Mouse (Mus musculus) urinary bladder, postnatal 10 days (tissue): ENCODE data around the gene Fibcd1.

Experiments
- DNase-seq: peaks from one replicate; pipeline ENCODE4 v3.0.0; 2022; ENCODE audit warnings: low spot score

Fibcd1 gene

DNA sequence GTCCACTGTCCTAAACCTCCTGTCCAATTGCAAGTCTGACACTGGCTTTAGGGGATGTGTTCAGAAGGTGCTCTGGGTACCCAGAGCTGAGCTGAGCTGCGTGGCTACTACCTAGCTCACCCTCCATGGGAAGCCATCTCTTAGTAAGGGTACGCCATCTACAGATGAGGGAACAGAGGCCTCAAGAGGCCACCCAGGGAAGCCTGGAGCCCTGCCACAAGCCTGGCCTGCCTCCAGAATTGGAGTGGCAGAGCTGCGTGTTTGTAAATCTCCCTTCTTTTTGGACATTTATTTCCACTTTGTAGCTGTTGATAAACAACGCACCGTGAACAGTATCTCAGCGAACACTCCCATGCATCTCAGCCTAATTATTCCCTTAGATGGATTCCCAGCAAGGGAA, 11.4 kb upstream of the Fibcd1 start:
- DNase-seq: no peak

DNA sequence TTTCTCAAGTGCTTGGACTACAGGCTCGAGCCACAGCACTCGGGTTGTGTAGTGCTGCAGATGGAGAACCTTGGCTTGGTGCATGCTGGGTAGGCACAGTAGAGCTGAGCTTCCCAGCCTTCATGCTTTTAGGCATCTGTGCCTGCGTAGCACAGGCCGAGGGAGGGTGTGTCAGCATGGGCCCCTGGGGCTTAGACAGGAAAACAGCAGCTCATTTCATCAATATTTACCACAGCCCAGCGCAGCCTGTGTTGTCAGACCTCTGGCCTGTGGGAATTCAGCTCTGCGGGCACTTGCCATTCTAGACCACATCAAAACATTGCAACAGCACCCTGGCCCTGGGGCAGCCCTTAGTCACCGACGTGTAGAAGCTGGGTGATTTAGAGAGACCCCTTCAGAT, 10.2 kb upstream of the Fibcd1 start:
- DNase-seq: no peak

DNA sequence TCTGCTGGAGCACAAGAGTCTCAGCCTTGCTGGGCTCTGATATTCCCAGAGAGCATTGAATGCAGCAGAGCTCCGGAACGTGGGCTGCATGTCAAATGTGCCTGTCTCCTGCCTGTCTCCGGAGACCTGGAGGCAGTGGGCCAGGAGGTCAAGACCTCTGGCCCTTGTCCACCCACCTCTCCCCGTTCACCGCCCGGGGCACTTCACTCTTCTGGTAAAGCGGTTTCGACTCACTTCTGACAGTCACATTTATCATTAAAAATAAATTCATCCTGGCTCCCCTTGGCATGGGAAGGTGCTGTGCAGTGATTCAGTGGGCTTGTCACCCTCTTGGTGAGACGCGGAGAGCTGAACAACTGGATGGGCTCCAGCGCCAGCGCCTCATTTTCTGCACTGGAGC, 4.3 kb upstream of the Fibcd1 start:
- no peak for DNase-seq

DNA sequence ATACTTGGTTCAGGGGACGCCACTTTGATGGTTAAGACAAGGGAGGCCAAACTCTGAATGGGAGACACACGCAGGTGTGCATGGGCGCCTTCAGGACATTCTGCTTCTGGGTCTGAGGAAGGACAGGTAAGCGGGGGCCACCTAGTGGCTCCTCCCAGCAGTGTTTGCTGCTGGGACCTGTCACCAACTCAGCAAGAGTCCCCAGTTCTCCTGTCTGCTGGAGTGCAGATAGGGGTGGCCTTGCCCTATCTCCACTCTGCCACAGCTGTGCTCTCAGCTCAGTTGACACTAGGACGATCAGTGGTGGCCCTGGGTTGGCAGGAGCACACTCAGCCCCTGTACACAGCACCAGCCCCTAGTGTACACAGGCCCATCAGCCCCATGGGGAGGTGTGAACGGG, 2.1 kb upstream of the Fibcd1 start:
- DNase-seq: no peak

DNA sequence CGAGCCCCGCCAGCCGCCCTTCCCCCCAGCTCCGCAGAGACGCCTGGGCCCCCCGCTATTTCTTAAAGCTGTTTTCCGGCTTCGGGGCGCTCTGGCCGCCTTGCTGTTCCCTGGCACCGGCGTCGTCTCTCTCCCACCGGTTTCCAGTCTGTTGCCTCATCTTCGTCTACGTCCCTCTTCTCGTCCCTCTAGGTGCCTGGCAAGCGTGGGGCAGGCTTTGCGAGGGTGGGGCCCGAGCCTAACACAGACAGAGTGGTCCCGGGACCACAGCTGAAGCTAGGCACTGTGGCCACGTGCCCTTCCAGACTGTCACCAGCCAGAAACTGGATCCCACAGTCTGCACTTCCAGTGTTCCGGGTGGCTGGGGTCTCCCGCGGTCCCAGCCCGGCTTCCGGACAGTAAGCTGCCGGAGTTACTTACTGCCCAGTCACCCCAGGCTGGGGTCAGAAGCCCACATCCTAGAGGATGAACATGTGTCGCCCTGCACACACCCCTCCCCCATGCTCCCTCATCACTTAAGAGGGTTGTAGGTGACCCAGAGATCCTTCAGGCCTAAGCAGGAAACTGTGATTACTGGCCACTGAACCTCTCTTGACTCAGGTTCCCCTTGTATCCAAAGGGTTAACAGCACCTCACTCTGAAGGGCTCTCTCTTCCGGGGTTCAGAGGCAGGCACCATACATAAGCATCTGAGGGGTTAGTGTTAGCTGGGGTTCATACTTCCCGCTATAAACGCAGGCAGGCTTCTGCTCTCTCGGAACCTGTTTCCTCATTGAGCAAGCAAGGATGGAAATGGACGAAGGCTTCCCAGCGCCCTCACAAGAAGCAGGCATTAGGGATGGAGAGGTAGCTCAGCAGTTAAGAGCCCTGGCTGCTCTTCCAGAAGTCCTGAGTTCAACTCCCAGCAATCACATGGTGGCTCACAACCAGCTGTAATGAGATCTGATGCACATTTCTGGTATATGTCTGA, 1.2 kb upstream of the Fibcd1 start:
- no peak for DNase-seq

DNA sequence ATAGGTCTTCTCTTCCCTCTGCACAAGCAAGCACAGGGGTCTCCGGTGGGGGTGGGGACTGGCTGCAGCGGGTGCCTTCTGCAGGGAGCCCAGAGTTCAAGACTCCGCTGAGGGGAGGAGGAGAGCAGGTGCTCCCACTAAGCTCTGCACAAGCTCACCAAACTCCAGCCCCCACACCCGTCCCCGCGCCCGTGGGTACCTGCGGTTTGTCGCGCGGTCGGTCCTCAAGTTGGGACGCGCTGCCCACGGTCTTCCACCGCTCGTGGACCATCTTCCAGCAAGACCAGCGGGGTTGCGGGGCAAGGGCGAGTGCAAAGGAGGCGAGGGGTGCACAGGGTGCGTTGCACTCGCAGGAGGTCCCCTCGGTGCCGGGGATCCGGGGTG, 301 bp downstream of the Fibcd1 start:
- no peak for DNase-seq

DNA sequence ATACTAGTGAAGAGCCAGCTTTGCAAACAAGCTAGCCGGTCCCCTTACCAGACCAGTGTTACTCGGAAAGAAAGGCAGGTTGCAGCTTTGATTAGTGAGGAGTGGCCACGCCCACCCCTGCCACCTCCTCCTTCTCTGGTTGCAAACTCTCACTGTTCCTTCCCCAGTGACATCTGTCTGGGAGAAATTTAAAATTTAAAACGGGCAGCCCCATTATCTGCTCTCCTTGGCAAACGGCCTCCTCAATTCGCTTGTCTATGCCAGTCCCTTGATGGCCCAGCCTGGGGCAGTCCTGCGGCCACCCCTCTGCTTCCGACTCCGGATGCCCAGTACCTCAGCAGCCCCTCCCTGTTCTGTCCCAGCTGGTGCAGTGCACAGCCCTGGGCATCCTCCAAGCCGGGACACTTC, 1.1 kb downstream of the Fibcd1 start:
- no peak for DNase-seq

DNA sequence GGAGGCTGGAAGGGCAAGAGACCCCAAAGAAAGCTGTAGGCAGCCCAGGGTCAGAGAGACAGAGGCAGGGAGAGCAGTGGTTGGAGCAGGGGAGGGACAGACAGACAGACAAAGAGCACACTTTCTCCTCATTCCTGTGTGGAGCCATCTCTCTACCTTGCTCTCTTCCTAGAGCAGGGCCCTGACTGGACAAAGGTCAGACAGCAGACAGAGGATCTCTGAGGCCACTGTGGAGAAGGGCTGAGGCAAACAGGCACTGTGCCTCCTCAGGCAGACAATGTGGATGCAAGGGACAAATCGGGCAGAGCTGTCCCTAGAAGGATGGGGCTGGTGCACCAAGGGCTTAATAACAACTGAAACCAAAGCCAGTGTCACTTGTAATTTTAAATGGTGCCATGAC, 6.9 kb downstream of the Fibcd1 start:
- DNase-seq: no peak

DNA sequence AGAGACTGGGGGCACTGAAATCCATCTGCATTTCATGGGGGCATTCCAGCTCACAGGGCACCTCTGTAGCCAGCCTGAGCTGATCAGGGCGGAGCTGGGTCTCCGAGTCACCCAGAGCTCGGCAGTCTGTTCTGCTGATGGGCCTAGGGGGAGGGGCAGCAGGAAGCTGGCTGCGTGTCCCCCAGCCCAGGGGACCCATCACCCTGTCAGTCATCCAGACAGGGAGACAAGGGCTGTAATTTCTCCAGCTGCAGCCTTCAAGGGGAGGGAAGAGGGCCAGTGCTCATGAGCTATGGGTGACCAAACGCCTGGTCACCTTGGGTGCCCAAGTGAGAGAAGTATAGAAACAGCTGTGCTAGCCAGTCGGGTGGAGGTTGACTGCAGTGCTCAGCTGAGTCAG, 8.8 kb downstream of the Fibcd1 start:
- DNase-seq: no peak

DNA sequence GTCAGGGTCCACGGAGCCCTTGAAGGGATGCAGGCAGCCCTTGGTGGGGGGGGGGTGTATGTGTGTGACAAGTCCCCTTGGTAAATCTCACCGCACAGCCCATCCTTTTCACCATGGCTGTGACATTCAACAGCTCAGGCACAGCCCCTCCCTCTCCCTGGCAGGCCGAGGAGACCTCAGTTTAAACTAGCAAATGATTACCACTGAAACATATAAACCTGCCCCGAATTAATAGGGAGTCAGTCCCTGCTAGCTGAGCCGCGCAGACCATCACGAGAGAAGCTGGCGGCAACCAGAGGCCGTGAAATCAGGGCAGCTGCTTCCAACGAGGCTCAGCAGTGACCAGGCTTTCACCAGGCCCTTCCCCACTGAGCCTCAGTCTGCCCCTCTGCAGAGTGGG, 9.7 kb downstream of the Fibcd1 start:
- no peak for DNase-seq

DNA sequence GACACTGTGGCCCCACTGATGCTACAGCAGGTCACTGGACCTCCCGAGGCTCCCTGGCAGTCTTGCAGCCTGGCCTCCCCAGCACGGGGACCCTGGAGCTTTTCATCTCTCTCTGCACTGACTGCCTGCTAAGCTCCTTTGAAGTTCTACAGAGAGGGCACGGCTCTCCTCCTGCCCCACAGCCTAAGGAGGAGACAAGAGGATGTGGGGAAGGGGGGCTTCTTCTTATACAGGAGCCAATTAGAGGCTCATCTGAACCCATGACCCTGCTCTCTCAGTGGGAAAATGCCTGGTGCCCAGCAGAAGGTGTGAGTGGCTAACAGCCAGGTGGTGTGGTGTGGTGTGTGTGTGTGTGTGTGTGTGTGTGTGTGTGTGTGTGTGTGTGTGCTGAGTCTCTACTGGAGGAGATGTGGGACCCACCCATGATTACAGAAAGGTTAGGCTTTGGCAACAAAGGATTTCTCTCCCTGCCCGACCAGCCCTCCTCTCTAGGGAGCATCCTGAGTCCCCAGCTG, 17.4 kb downstream of the Fibcd1 start:
- DNase-seq: no peak

DNA sequence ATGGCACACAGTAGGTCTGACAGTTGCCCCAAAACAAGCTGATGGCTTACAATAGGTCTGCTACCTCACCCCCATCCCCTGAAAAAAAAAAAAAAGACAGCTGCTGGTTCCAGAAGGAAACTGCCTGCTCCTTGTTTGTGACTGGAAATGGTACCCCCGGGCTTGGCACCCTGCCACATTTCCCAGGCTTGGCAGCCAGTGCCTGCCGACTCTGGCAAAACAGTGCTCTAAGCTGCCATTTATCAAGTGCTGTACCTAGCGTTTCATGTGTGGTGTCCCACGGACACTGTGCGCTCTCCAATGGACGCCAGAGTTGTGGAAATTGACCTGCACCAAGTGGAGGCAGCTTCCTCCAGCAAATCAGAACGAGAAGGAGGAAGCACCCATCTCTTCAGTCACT, 17.9 kb downstream of the Fibcd1 start:
- no peak for DNase-seq

DNA sequence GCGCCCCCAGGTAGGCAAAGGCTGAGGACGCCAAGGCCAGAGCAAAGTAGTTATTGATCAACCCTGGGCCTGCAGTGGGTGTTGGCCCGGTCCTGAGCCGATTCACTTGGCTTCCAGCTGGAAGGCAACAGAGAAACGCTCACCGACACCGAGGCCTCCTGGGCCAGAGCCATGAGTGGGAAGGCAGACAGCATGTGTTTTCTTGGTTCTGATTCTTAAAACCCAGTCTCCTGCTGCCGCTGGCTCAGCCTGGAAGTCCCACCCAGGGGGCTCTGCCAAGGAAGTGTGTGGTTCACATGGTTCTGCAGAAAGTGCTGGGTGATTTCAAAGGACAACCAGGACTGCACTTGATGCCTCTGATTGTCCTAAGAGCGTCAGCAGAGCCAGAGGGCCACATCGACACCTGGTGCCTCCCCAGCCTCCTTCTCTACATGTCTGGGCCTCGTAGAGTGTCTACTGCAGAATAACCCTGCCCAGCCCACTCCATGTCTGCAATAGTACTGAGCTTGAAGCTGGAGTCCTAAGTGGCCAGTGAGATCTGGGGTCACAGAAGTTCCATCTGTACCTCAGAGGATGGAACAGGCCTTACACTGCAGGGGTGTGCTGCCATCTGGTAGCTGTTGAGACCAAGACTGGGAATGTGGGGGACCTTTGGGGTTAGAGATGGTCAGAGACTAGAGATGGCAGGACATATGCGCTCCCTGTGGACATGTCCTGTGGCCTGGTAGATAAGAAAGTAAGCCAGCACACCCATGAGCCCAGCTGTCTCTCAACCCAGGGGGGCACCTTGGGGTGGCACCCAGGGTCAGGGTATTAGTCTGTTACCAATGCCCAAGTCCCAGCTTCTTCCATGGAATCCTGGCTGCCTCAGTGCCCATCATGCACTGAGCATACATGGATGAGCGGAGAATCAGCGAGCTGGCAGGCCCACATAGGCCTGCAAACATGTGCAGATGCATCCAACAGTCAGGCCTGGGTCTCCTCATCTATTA, 19.4 kb downstream of the Fibcd1 start:
- DNase-seq: no peak

DNA sequence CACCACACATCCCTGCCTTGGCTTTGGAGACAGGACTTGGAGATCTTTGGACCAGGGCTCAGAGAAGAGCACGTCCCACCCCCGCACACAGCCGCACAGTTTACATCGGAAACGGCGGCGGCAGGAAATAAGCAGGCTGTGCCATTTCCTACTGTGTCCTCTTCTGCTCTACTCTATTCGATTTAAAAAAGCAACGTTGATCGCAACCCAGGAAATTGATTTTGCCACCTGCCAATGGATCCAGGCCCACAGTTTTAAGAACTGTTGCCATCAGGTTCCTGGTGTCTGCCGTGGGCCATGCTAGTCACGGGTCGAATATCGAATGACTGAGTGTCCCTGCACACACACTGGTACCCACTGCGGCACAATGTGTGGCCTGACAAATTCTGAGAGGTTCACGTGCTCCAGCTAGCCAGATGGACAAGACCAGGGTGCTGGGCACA, 20.3 kb downstream of the Fibcd1 start:
- no peak for DNase-seq

DNA sequence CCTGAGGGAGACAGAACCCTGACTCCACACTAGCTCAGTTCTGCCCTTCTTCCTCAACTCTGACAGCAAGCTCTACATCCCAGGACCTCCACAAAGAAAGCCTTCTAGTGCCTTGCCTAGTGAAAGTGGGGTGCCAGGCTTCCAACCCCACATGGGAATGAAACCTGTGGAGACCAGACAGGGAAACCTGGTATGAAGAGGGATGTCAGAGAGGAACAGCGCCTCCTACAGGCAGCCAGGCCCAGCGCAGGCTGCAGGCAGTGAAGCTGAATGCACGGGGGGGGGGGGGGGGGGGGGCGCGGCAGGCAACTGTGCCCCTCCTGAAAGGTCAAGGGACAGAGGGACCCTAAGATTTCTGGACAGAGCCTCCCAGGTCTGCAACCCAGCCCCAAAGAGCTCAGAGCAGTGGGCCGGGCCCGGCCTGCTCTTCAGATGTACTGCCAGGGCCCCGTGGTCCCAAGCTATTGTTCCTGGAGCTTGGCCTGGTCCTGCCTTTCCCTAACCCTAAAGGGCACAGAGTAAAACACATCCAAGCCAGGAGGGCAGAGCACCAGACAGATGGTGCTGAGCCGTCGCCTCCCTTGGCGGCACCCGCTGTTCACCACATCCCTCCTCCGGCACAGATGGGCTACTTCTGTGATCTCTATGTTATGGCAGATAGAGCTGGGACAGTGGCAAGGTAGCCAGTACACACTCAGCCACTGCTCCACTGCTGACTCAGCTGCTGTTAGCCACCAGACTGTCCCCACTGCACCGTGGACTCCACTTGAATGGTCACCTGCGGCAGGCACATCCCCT, 21.7 kb downstream of the Fibcd1 start:
- DNase-seq: no peak

DNA sequence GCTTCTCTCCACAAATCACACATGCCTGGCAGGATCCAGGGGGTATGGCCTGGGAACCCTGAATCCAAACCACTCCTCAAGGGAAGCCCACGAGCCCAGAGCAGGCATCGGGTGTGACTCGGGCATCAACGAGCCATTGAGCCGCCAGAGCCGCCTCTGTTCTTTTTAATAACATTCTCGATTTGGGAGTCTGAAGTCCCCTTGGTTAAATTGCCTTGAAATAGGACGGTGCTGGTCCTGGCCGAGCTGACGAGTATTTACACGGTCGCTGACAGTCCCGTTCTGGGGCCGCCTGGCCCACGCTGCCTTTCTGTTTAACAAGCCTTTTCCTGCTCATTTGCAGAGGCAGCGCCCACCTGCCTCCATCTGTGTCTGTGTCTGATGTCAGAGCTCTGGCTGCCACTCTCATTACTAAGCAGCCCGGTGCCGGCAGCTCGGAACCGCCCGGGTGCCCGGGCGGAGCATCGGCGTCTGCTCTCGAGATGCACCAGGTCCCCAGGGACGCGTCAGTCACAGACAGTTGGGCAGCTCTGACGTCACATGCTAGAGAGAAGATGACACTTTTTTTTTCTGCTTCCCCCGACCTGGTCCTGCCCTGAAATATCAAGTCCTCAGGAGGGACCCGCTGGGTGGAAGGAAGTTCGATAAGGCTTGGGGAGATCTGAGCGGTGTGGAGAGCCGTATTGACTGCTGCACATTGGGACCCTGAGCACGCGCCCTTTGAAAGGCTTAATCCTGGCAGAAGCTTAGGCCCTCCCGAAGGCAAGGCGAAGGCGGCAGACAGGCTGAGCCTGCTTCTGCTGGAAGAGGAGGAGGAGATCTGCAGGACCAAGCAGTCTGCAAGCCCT, 23.1 kb downstream of the Fibcd1 start:
- no peak for DNase-seq

DNA sequence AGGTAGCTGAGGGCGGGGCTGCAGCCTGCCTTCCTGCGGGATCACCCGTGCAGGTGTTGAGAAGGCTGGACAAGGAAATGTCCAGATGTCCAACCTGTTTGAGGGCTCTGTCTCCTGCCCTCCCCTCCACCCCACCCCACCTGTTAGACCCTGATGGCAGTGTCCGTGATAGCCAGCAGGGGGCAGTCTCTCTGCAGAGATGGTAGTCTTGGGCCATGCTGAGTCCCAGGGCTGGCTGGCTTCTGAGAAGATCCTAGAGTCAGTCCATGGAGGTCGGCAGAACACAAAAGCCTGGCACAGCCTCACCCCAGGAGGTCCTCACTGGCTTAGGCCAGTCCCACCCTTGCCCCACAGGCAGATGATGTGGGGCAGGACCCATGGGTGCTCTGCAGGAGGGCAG, 30.4 kb downstream of the Fibcd1 start:
- no peak for DNase-seq

DNA sequence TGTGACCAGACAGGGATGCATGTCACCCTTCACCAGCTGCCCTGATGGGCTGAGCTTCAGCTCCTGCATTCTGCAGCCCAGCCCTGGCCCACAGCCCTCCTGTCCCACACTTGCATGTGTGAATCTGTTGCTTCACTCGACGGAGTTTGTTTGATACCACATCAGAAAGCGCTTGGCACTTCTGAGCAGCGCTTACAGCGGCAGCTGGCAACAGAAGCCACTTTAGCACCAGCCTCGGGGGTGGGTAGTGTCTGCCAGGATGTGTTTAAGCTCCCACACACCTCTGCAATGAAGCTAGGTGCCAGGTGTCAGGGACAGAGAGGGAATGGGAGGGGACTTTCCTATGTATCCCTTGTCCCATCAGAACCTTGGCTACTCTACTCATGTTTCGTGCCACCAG, 31.1 kb downstream of the Fibcd1 start:
- no peak for DNase-seq

DNA sequence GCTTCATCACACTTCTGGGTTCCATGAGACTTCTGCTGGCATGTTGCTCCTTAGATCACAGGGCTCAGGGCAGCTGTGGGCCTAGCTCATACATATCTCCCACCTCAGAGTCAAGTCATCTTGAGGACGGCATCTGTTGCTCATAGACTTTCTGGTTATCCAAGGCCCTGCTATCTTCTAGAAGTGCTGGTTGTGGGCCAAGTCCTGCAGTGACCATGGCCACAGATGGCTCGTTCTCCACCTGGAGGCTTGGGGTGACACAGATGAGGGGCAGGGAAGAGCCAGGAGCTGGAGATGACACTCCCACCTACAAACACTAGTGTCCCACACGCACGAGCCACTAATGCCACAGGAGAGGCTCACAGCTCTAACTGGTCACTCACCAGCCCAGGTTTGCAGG, 32.2 kb downstream of the Fibcd1 start:
- no peak for DNase-seq

DNA sequence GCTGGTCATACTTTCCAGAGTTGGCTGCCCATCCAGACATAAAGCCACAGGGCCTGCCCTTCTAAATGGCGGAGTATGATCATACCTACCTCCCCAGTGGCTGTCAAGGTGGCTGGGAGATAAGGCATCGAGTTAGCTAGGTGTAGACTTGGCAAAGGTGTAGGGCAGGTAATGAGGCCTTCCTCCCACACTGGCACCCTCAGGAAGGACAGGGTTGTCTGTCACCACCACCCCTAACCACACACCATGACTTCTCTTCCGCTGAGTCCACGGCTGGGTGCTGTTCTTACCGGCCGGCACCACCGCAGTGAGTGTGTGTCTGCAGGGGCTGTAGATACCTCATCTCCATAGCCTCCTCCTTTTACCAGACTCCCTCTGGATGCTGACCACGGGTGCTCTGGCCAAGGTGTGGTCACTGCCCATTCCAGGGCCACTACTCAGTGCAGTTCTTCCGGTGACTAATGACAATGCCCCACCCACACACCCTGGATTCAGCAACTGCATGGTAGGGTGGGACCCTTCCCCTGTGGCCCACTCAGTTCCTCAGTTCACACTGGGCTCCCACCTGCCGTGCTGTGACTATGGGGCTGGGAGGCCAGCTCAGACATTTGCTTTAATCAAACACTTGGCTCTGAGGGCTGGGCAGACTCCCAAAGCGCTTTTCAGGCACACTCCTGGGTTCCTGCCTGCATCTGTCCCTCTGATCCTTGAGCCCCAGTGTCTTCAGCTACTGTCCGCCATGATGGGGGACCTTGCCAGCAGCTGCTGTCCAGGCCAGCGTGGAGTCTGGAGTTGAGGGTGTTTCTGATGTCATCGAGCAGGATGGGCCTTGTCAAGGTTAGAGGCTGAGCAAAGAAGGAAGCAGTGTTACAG, 34.5 kb downstream of the Fibcd1 start:
- no peak for DNase-seq
